In the genomic region with DNA sequence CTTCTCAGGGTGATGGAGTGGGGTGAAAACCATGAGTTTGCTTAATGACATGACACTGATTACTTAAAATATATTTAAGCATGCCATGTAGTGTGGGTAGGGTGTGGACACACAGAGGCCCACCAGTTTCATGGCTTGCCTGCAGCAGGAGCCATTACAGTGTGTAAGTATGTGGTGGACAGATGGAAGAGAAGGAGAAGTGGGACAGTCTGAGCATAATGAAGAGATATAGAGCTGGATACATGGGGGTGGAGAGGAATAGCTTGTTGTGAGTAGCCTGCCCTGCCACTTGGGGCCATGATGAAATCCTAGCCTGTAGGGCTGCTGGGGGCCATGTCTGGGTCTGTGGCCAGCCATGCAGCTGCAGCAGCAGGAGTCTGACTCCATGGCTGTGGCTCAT, we compare ENCODE assay signal across 25 mouse cellular contexts. TPM values are rescaled to one million over a fixed set of nuclear protein-coding genes. Genes with fewer than 3 reads are reported as not detected.
"Had no signal": no experiment of that assay in that cellular context is flagged by ENCODE, and none has a peak within 500 bp of the region (broad histone marks: within the 10 kb centered on the region; RNA-seq: fewer than 3 reads in every experiment).

No protein-coding gene starts in this region.

- H3K9me3 ChIP-seq: neural tube, embryonic 13.5 days; neural tube, embryonic 15.5 days; stomach, embryonic 15.5 days had no signal

- H3K27ac ChIP-seq: neural tube, embryonic 13.5 days; neural tube, embryonic 15.5 days; stomach, embryonic 15.5 days; stomach, postnatal 0 days had no signal

- H3K4me3 ChIP-seq: neural tube, embryonic 13.5 days; neural tube, embryonic 15.5 days; stomach, embryonic 15.5 days had no signal

- H3K36me3 ChIP-seq: neural tube, embryonic 13.5 days; neural tube, embryonic 15.5 days; stomach, embryonic 15.5 days had no signal

- DNase-seq: retina, postnatal 1 day; right cerebral cortex, adult 18-20 months; right cerebral cortex, postnatal 14 days; right cerebral cortex, postnatal 25 days; right cerebral cortex, postnatal 4 days; spleen, adult 18-20 months; thymus, adult 18-20 months; thymus, adult 2 months; thymus, postnatal 14 days; thymus, postnatal 25 days; thymus, postnatal 36 days; thymus, postnatal 4 days had no signal

- H3K4me1 ChIP-seq: neural tube, embryonic 13.5 days; stomach, embryonic 15.5 days had no signal

- H3K27me3 ChIP-seq: neural tube, embryonic 13.5 days; neural tube, embryonic 15.5 days; stomach, embryonic 15.5 days had no signal

RNA-seq across cellular contexts. Expression of gene Tas2r119, which starts 16.8 kb away (rescaled TPM):
- total RNA-seq: neutrophil, adult 5-6 weeks had no signal
- polyA plus RNA-seq: neural tube, embryonic 13.5 days; neural tube, embryonic 14.5 days; neural tube, embryonic 15.5 days; small intestine, adult 2 months; spleen, adult 2 months; stomach, embryonic 14.5 days; stomach, embryonic 15.5 days; stomach, embryonic 16.5 days; stomach, postnatal 0 days; testis, adult 2 months; thymus, adult 2 months; thymus, postnatal 0 days; urinary bladder, adult 2 months had no signal
